Mouse (Mus musculus): ENCODE measurements around the gene Tmem211. TPM values are rescaled to one million over a fixed set of nuclear protein-coding genes. Genes with fewer than 3 reads are reported as not detected.

Tmem211 gene
- polyA plus RNA-seq, 1 experiment from 2014 or later, result not detected

- Histone ChIP-seq H3K36me3 (ENCODE audit: control insufficient read depth, insufficient read depth, low read length) (no peaks in the 10 kb centered on the region), H3K4me1 (replicated peaks; ENCODE audit: control insufficient read depth, insufficient read depth, low read length) (peaks cover 4% of the 10 kb centered on the region; the same call in 1 of the 2 replicates), H3K9ac (ENCODE audit: low read length) (no peak overlapping the region), H3K27me3 (ENCODE audit: control insufficient read depth, insufficient read depth, low read depth, low read length) (no peaks in the 10 kb centered on the region), H3K27ac (ENCODE audit: low read length) (no peak overlapping the region), H3K4me3 (ENCODE audit: low read length) (no peak overlapping the region), H3K9me3 (ENCODE audit: control insufficient read depth, low read length) (peaks cover 2% of the 10 kb centered on the region; the same call in 1 of the 2 replicates), H3K4me2 (ENCODE audit: low read depth, low read length) (no peak overlapping the region)
- ATAC-seq (ENCODE audit: low read depth), result no peak
- 41% methylated on average over 17 of the region's 17 CpGs for WGBS
Observed at GRCm38 (mm10) chr5:113218617-113219235, 8.0 kb upstream of the Tmem211 start.

- Histone ChIP-seq H3K27ac (ENCODE audit: low read length) (no peak overlapping the region), H3K27me3 (ENCODE audit: control insufficient read depth, insufficient read depth, low read depth, low read length) (no peaks in the 10 kb centered on the region), H3K4me2 (ENCODE audit: low read depth, low read length) (no peak overlapping the region), H3K36me3 (ENCODE audit: control insufficient read depth, insufficient read depth, low read length) (no peaks in the 10 kb centered on the region), H3K4me3 (ENCODE audit: low read length) (no peak overlapping the region), H3K4me1 (replicated peaks; ENCODE audit: control insufficient read depth, insufficient read depth, low read length) (peaks cover 4% of the 10 kb centered on the region; the same call in 1 of the 2 replicates), H3K9ac (ENCODE audit: low read length) (no peak overlapping the region), H3K9me3 (ENCODE audit: control insufficient read depth, low read length) (peaks cover 2% of the 10 kb centered on the region; the same call in 1 of the 2 replicates)
- ATAC-seq (ENCODE audit: low read depth), result no peak
- WGBS, result 62% methylated on average over 6 of the region's 6 CpGs
Observed at GRCm38 (mm10) chr5:113219450-113219849, 7.3 kb upstream of the Tmem211 start.

- H3K4me2 ChIP-seq (ENCODE audit: low read depth, low read length), result peak overlapping the region; percentile 96
- peak overlapping the region; percentile 73 for H3K4me3 ChIP-seq (ENCODE audit: low read length)
- no peak overlapping the region for H3K9ac ChIP-seq (ENCODE audit: low read length)
- peaks cover 2% of the 10 kb centered on the region; the same call in 1 of the 2 replicates for H3K9me3 ChIP-seq (ENCODE audit: control insufficient read depth, low read length)
- no peaks in the 10 kb centered on the region for H3K36me3 ChIP-seq (ENCODE audit: control insufficient read depth, insufficient read depth, low read length)
- no peak for ATAC-seq (ENCODE audit: low read depth)
- H3K27ac ChIP-seq (ENCODE audit: low read length), result no peak overlapping the region
- H3K27me3 ChIP-seq (ENCODE audit: control insufficient read depth, insufficient read depth, low read depth, low read length), result no peaks in the 10 kb centered on the region
- 45% methylated on average over 7 of the region's 7 CpGs for WGBS
- H3K4me1 ChIP-seq (replicated peaks; ENCODE audit: control insufficient read depth, insufficient read depth, low read length), result peaks cover 4% of the 10 kb centered on the region; the same call in 1 of the 2 replicates
Observed at GRCm38 (mm10) chr5:113219876-113220275, 6.8 kb upstream of the Tmem211 start.

- WGBS, result 1% methylated on average over 63 of the region's 64 CpGs
- peak overlapping the region; percentile 76 for H3K9ac ChIP-seq (ENCODE audit: low read length)
- H3K4me2 ChIP-seq (ENCODE audit: low read depth, low read length), result peak overlapping the region; percentile 96
- peaks cover 2% of the 10 kb centered on the region; the same call in 1 of the 2 replicates for H3K9me3 ChIP-seq (ENCODE audit: control insufficient read depth, low read length)
- H3K27me3 ChIP-seq (ENCODE audit: control insufficient read depth, insufficient read depth, low read depth, low read length), result no peaks in the 10 kb centered on the region
- peaks cover 7% of the 10 kb centered on the region; the same call in 1 of the 2 replicates for H3K4me1 ChIP-seq (replicated peaks; ENCODE audit: control insufficient read depth, insufficient read depth, low read length)
- peak overlapping the region; percentile 73 for H3K4me3 ChIP-seq (ENCODE audit: low read length)
- H3K27ac ChIP-seq (ENCODE audit: low read length), result peak overlapping the region; percentile 37; the same call in 1 of the 2 replicates
- no peaks in the 10 kb centered on the region for H3K36me3 ChIP-seq (ENCODE audit: control insufficient read depth, insufficient read depth, low read length)
- peak; percentile 49 for ATAC-seq (ENCODE audit: low read depth)
Observed at GRCm38 (mm10) chr5:113220383-113221146, 6.1 kb upstream of the Tmem211 start.

GRCm38 (mm10) chr5:113221147-113221865 lies 5.4 kb upstream of the Tmem211 start, which contains the start of gene 2900026A02Rik:
TSS of gene 2900026A02Rik (minus strand) at chr5:113221236.
- Histone ChIP-seq H3K4me3 (ENCODE audit: low read length) (peak within 1 kb of the TSS; percentile 73), H3K27me3 (ENCODE audit: control insufficient read depth, insufficient read depth, low read depth, low read length) (no peaks in the 10 kb centered on the region), H3K9me3 (ENCODE audit: control insufficient read depth, low read length) (peaks cover 2% of the 10 kb centered on the region; the same call in 1 of the 2 replicates), H3K36me3 (ENCODE audit: control insufficient read depth, insufficient read depth, low read length) (no peaks in the 10 kb centered on the region), H3K4me1 (replicated peaks; ENCODE audit: control insufficient read depth, insufficient read depth, low read length) (peaks cover 15% of the 10 kb centered on the region), H3K9ac (ENCODE audit: low read length) (peak within 1 kb of the TSS; percentile 76), H3K4me2 (ENCODE audit: low read depth, low read length) (peak within 1 kb of the TSS; percentile 96), H3K27ac (ENCODE audit: low read length) (peak within 1 kb of the TSS; percentile 37; the same call in 1 of the 2 replicates)
- peak; percentile 70 for ATAC-seq (ENCODE audit: low read depth)
- 10% methylated on average over 50 of the region's 62 CpGs for WGBS

GRCm38 (mm10) chr5:113223888-113224287 lies 2.8 kb upstream of the Tmem211 start:
- no peak overlapping the region for H3K4me3 ChIP-seq (ENCODE audit: low read length)
- no peaks in the 10 kb centered on the region for H3K36me3 ChIP-seq (ENCODE audit: control insufficient read depth, insufficient read depth, low read length)
- H3K4me2 ChIP-seq (ENCODE audit: low read depth, low read length), result no peak overlapping the region
- 32% methylated on average over 4 of the region's 4 CpGs for WGBS
- H3K27ac ChIP-seq (ENCODE audit: low read length), result no peak overlapping the region
- no peak for ATAC-seq (ENCODE audit: low read depth)
- no peaks in the 10 kb centered on the region for H3K27me3 ChIP-seq (ENCODE audit: control insufficient read depth, insufficient read depth, low read depth, low read length)
- peaks cover 2% of the 10 kb centered on the region; the same call in 1 of the 2 replicates for H3K9me3 ChIP-seq (ENCODE audit: control insufficient read depth, low read length)
- peaks cover 20% of the 10 kb centered on the region for H3K4me1 ChIP-seq (replicated peaks; ENCODE audit: control insufficient read depth, insufficient read depth, low read length)
- no peak overlapping the region for H3K9ac ChIP-seq (ENCODE audit: low read length)

GRCm38 (mm10) chr5:113225271-113225670 lies 1.4 kb upstream of the Tmem211 start:
- H3K27ac ChIP-seq (ENCODE audit: low read length), result peak overlapping the region; percentile 78

GRCm38 (mm10) chr5:113225686-113226435 lies 848 bp upstream of the Tmem211 start:
- H3K4me3 ChIP-seq (ENCODE audit: low read length), result peak overlapping the region; percentile 26
- no peak for ATAC-seq (ENCODE audit: low read depth)
- peak overlapping the region; percentile 78 for H3K27ac ChIP-seq (ENCODE audit: low read length)
- peak overlapping the region; percentile 67 for H3K9ac ChIP-seq (ENCODE audit: low read length)
- H3K4me2 ChIP-seq (ENCODE audit: low read depth, low read length), result peak overlapping the region; percentile 53
- H3K4me1 ChIP-seq (replicated peaks; ENCODE audit: control insufficient read depth, insufficient read depth, low read length), result peaks cover 16% of the 10 kb centered on the region
- H3K9me3 ChIP-seq (ENCODE audit: control insufficient read depth, low read length), result peaks cover 2% of the 10 kb centered on the region; the same call in 1 of the 2 replicates
- H3K36me3 ChIP-seq (ENCODE audit: control insufficient read depth, insufficient read depth, low read length), result no peaks in the 10 kb centered on the region
- 22% methylated on average over 25 of the region's 25 CpGs for WGBS
- no peaks in the 10 kb centered on the region for H3K27me3 ChIP-seq (ENCODE audit: control insufficient read depth, insufficient read depth, low read depth, low read length)

More at GRCm38 (mm10) chr5:113225271-113225670, 1.4 kb upstream of the Tmem211 start:
- no peaks in the 10 kb centered on the region for H3K27me3 ChIP-seq (ENCODE audit: control insufficient read depth, insufficient read depth, low read depth, low read length)
- peaks cover 2% of the 10 kb centered on the region; the same call in 1 of the 2 replicates for H3K9me3 ChIP-seq (ENCODE audit: control insufficient read depth, low read length)
- no peak for ATAC-seq (ENCODE audit: low read depth)
- H3K4me1 ChIP-seq (replicated peaks; ENCODE audit: control insufficient read depth, insufficient read depth, low read length), result peaks cover 17% of the 10 kb centered on the region
- 22% methylated on average over 10 of the region's 10 CpGs for WGBS
- no peak overlapping the region for H3K9ac ChIP-seq (ENCODE audit: low read length)
- no peak overlapping the region for H3K4me3 ChIP-seq (ENCODE audit: low read length)
- H3K36me3 ChIP-seq (ENCODE audit: control insufficient read depth, insufficient read depth, low read length), result no peaks in the 10 kb centered on the region
- peak overlapping the region; percentile 11; the same call in 1 of the 2 replicates for H3K4me2 ChIP-seq (ENCODE audit: low read depth, low read length)

All from lung, embryonic 16.5 days (tissue).